Mouse (Mus musculus) embryonic facial prominence, embryonic 13.5 days (tissue): ENCODE results near the gene Slc22a15. TPM values are rescaled to one million over a fixed set of nuclear protein-coding genes. Genes with fewer than 3 reads are reported as not detected.
A peak's percentile ranks its signal among the peaks of the same experiment; 100 is the strongest.

Source experiments
- ATAC-seq: fragments of 200-750 bp; cut with Nextera tagmentation; 2 replicates; pipeline ENCODE4 v1.8.0; 2017; ENCODE audit warnings: low read depth; ENCODE audit not compliant: insufficient number of reproducible peaks, insufficient read depth, low FRiP score, low TSS enrichment
- H3K27ac ChIP-seq: fragments of 300-500 bp; sonication (generic); 2 replicates; pipeline ENCODE4 v1.5.1; 2015; ENCODE audit warnings: moderate library complexity, mild to moderate bottlenecking, inconsistent platforms
- H3K27me3 ChIP-seq: fragments of 300-500 bp; sonication (generic); 2 replicates; pipeline ENCODE4 v1.6.1; 2015; ENCODE audit warnings: mild to moderate bottlenecking, inconsistent platforms
- H3K36me3 ChIP-seq: fragments of 300-500 bp; sonication (generic); 2 replicates; pipeline ENCODE4 v1.6.1; 2015; ENCODE audit warnings: mild to moderate bottlenecking, inconsistent platforms
- H3K4me1 ChIP-seq: fragments of 300-500 bp; sonication (generic); 2 replicates; pipeline ENCODE4 v1.6.1; 2015; ENCODE audit warnings: inconsistent platforms
- H3K4me2 ChIP-seq: fragments of 300-500 bp; sonication (generic); 2 replicates; pipeline ENCODE4 v1.6.1; 2015; ENCODE audit warnings: moderate library complexity, mild to moderate bottlenecking, inconsistent platforms
- H3K4me3 ChIP-seq: fragments of 300-500 bp; sonication (generic); 2 replicates; pipeline ENCODE4 v1.5.1; 2015; ENCODE audit warnings: mild to moderate bottlenecking, inconsistent platforms
- H3K9ac ChIP-seq: fragments of 300-500 bp; sonication (generic); 2 replicates; pipeline ENCODE4 v1.6.1; 2015; ENCODE audit warnings: mild to moderate bottlenecking, inconsistent platforms
- H3K9me3 ChIP-seq: fragments of 300-500 bp; sonication (generic); 2 replicates; pipeline ENCODE4 v1.6.1; 2016; ENCODE audit warnings: inconsistent platforms
- WGBS: fragments of 180-500 bp; shearing (Covaris S2); methylation state at CpG from one replicate; pipeline ENCODE4 v1.1.7; 2015; ENCODE audit warnings: mixed read lengths; 5-methylcytosine and 5-hydroxymethylcytosine counted together
- polyA plus RNA-seq: library from polyadenylated mRNA; unstranded; fragments of >200 nt; fragmentation: Nextera tagmentation; extraction: Ambion mirVana; gene quantifications from 2 replicates; pipeline ENCODE4 v1.2.1, GENCODE M21; 2015

Gene Slc22a15
- 5.3 and 5.6 TPM in 2 replicates for polyA plus RNA-seq

DNA sequence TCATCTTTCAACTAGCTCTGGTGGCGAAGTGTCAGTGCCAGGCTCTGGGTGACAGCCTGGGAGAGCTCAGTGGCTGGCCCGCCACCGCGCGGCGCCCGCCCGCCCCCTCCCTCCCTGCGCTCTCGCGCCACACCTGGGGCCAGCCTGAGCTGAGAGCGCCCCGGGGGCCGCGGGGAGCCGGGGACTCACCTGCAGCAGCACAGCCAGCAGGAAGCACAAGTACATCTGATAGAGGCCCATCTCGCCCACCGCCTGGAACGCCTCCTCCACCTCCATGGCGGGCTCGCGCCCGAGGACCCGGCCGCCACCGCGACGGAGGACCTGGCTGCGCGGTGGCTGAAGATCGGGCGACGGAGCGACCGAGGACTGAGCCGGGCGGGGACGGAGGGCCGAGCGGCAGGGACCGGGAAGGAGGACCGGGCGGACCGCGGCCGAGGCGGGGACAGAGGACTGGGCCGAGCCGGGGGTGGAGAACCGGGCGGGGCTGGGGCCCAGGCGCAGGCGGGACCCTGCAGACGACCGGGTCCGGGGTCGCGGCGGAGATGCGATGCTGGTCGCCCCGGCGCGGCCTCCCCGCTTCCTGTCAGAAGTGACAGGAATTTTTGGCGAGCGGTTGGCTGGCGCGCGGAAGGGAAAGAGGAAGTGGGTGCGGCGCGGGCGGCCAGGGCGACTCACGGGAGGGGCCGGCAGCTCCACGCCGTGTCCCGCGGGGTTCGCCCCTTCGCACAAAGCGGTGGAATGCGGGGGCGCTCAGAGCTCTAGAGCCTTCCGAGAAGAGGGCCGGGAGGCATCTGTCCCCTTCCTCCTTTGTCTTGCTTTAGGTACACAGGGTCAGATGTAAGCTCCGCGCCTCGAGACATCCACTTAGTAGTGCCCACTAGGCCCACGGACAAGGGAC lies at the start of gene Slc22a15:
TSS of gene Slc22a15 (minus strand) at position 611 of the 898 bp plus-strand sequence.
- Histone ChIP-seq H3K4me1 (peaks cover 13% of the 10 kb centered on the region), H3K9me3 (no peaks in the 10 kb centered on the region), H3K9ac (peak within 1 kb of the TSS; percentile 92), H3K4me2 (peak within 1 kb of the TSS; percentile 76), H3K27me3 (no peaks in the 10 kb centered on the region), H3K36me3 (0 out of 2 replicates have a peak, but pooled peaks cover 3% of the 10 kb centered on the region), H3K4me3 (peak within 1 kb of the TSS; percentile 68), H3K27ac (peak within 1 kb of the TSS; percentile 86)
- peak; percentile 80 for ATAC-seq
- WGBS, result under 1% methylated on average over 91 of the region's 92 CpGs

DNA sequence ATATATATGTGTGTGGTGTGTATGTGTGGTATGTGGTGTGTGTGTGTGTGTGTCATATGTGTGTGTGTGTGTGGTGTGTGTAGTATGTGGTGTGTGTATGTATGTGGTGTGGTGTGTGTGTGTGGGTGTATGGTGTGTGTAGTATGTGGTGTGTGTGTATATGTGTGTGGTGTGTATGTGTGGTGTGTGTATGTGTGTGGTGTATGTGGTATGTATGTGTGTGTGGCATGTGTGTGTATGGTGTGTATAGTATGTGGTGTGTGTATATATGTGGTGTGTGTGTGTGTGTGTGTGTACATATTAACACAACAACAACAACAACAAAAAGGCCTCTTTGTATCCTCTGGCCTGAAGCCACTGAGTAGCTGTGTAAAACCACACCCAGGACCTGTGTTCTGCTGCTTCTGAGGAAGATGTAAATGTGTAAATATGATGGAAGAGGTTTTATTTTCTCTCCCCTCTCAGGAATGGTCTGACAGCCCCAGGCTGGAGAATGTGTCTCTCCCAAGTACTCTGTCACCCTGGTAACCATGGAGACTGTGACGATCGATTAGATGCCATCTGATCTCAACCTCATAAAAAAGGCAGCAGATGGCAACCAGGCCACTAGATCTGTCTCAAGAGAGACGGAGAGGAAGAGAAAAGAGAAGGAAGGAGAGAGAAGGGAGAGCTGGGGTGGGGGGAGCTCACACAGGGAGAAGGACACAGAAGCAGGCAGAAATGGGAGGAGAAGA lies 42.7 kb upstream of the Slc22a15 start:
- Histone ChIP-seq H3K36me3 (no peaks in the 10 kb centered on the region), H3K9ac (no peak overlapping the region), H3K9me3 (0 out of 2 replicates have a peak, but pooled peaks cover 3% of the 10 kb centered on the region), H3K27me3 (peaks cover 3% of the 10 kb centered on the region; the same call in 1 of the 2 replicates), H3K4me1 (no peaks in the 10 kb centered on the region; the same call in 1 of the 2 replicates), H3K4me3 (no peak overlapping the region), H3K4me2 (no peak overlapping the region), H3K27ac (no peak overlapping the region)
- ATAC-seq, result no peak
- WGBS, result 15% methylated on average over 3 of the region's 3 CpGs

DNA sequence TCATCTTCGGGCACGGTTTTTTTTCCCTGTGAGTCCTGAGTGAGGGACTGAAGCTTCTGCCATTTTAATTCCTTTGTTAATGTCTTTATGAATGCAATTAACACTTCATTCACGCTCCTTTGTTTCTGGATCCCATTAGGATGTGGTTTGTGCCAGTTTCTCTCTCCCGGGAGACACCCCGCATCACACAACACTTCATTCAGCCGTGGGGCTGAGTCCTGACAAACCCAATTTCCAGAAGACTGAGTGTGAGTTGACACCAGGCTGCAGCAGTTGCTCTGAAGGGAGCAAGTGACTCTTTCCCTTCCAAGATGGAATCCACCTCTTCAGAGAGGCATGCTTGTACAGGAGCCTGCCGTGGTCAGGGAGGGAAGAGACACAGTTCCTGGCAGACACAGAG lies 40.1 kb upstream of the Slc22a15 start:
- H3K4me2 ChIP-seq, result no peak overlapping the region
- H3K9me3 ChIP-seq, result 0 out of 2 replicates have a peak, but pooled peaks cover 3% of the 10 kb centered on the region
- 49% methylated on average over 7 of the region's 7 CpGs for WGBS
- H3K9ac ChIP-seq, result no peak overlapping the region
- H3K27ac ChIP-seq, result no peak overlapping the region
- H3K27me3 ChIP-seq, result peaks cover 3% of the 10 kb centered on the region; the same call in 1 of the 2 replicates
- ATAC-seq, result no peak
- no peaks in the 10 kb centered on the region for H3K36me3 ChIP-seq
- H3K4me3 ChIP-seq, result no peak overlapping the region
- H3K4me1 ChIP-seq, result no peaks in the 10 kb centered on the region; the same call in 1 of the 2 replicates

DNA sequence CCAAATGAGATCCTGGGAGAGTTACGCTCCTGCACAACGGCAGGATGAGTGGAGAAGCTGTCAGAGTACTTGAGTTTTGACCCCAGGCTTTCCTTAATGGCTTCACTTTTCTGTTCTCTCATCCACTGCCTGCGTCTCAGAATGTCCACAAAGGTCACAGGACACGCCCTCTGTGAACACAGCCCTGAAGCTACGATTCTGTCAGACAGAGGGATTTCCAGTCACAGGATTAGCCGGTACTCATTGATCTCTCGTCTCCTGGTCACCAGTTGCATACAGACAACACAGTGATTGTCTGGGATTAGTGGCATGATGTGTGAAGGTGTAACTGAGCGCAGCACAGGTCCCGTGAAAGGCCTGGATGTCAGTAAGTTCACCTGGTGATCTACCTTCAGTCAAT lies 39.2 kb upstream of the Slc22a15 start:
- no peak for ATAC-seq
- Histone ChIP-seq H3K4me3 (no peak overlapping the region), H3K4me1 (no peaks in the 10 kb centered on the region; the same call in 1 of the 2 replicates), H3K27me3 (peaks cover 3% of the 10 kb centered on the region; the same call in 1 of the 2 replicates), H3K36me3 (no peaks in the 10 kb centered on the region), H3K27ac (no peak overlapping the region), H3K9ac (no peak overlapping the region), H3K4me2 (no peak overlapping the region), H3K9me3 (0 out of 2 replicates have a peak, but pooled peaks cover under 1% of the 10 kb centered on the region)
- 19% methylated on average over 9 of the region's 9 CpGs for WGBS

DNA sequence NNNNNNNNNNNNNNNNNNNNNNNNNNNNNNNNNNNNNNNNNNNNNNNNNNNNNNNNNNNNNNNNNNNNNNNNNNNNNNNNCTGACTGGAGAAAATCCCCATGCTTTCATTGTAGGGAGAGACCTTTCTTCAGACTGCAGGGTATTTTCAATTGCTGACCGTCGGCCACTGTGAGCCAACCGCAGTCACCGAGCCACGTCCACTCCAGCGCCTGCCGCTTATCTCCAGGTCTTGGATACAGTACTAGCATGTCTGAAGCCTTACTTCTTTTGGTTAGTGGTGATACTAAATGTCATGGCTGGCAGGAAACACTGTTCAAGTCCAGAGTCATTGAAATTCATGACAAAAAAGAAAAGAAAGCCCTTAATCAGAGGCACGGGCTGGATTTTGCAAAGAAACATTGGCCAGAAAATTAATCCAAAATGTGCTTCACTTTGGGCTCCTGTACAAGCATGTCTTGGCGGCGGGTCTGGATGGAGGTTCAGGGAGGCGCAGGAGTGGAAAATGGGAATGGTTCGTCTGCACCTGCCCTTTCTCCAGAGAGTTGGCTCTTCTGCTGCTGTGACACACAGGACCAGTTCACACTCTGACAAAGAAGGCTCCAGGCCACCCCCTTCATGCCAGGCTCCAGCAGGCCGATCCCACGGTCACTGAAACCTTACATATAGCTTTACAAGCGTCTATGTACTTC lies 37.0 kb upstream of the Slc22a15 start:
- Histone ChIP-seq H3K9ac (no peak overlapping the region), H3K9me3 (no peaks in the 10 kb centered on the region), H3K36me3 (no peaks in the 10 kb centered on the region), H3K4me3 (no peak overlapping the region), H3K4me1 (no peaks in the 10 kb centered on the region; the same call in 1 of the 2 replicates), H3K27me3 (peaks cover 3% of the 10 kb centered on the region; the same call in 1 of the 2 replicates), H3K27ac (no peak overlapping the region), H3K4me2 (no peak overlapping the region)
- 88% methylated on average over 15 of the region's 15 CpGs for WGBS
- no peak for ATAC-seq

DNA sequence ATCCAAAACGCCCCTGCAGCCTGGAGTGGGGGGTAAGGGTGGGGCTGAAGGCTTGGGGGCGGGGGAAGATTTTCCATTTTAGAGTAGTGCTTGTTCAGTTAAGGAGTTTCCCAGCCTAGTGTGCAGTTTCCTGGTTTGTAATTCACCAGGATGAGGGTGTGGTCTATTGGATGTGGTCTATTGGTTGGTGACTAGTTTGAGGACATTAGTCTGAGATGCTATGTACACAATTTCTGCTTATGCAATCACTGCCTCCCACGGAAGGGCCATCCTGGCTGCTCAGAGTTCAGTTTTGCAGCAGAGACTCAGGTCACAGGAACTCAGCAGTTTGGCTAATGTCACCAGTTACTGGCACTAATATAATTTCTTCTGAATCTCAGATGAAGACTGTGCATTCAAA lies 33.8 kb upstream of the Slc22a15 start:
- ATAC-seq, result no peak
- Histone ChIP-seq H3K36me3 (no peaks in the 10 kb centered on the region), H3K27me3 (no peaks in the 10 kb centered on the region), H3K4me1 (no peaks in the 10 kb centered on the region), H3K9ac (no peak overlapping the region), H3K4me3 (no peak overlapping the region), H3K9me3 (no peaks in the 10 kb centered on the region), H3K4me2 (no peak overlapping the region), H3K27ac (no peak overlapping the region)
- 70% methylated on average over 3 of the region's 3 CpGs for WGBS

DNA sequence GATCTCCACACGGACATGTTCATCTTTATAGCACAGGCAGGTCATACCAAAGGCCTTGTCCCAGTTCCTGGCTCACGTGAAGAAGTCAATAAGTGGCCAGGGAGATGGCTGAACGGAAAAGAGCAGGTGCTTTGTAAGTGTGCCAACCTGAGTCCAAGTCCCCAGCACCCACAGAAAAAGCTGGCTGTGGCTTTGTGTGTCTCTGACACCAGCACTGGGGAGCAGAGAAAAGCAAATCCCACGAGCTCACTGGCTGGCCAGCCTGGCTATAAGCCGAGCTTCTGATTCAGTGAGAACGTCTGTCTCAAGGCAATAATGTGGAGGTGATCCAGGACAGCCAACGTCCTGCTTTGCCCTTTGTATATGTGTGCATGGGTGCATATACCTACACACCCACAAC lies 29.3 kb upstream of the Slc22a15 start:
- H3K4me2 ChIP-seq, result no peak overlapping the region
- 80% methylated on average over 7 of the region's 7 CpGs for WGBS
- no peak for ATAC-seq
- no peak overlapping the region for H3K27ac ChIP-seq
- H3K36me3 ChIP-seq, result no peaks in the 10 kb centered on the region
- H3K4me1 ChIP-seq, result no peaks in the 10 kb centered on the region
- no peaks in the 10 kb centered on the region for H3K27me3 ChIP-seq
- no peak overlapping the region for H3K4me3 ChIP-seq
- no peaks in the 10 kb centered on the region for H3K9me3 ChIP-seq
- H3K9ac ChIP-seq, result no peak overlapping the region

DNA sequence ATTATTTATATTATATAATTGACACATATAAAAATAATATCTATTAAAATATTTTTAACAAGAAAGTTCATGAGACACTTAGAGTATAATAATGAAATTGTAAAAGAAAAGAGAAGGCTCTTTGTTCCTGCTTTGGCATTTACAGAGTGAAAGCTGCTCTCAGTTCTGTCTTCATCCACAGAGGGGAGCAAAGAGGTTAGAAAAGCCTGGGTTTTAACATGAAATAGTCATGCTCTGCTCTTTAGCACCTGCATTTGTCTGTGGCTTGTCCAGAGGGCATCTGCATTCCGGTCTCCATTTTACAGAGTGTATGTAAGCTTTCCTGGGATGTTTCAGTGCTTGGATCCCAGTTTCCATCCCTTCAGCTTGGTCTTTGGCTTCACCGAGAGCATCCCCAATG lies 28.3 kb upstream of the Slc22a15 start:
- Histone ChIP-seq H3K27me3 (no peaks in the 10 kb centered on the region), H3K4me3 (no peak overlapping the region), H3K36me3 (no peaks in the 10 kb centered on the region), H3K9me3 (no peaks in the 10 kb centered on the region), H3K4me1 (no peaks in the 10 kb centered on the region), H3K9ac (no peak overlapping the region), H3K27ac (no peak overlapping the region), H3K4me2 (no peak overlapping the region)
- 84% methylated on average over 2 of the region's 2 CpGs for WGBS
- ATAC-seq, result no peak

DNA sequence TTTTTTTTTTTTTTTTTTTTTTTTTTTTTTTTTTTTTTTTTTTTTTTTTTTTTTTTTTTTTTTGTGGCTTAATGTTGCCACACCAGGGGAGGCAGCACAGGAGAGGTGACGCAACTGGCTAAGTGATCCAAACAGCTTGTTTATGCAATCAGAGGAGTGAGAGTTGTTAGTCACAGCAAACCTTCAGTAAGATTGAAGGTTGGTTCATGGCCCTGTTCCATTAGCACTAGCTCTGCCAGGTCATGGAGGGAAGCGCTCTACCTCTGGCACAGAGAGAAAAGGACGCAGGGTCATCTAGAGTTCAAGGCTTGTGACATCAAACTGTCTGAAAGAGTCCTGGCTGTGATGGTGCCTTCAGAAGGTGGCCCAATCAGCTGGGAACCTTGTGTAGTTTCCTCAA lies 24.3 kb upstream of the Slc22a15 start:
- no peak overlapping the region for H3K27ac ChIP-seq
- no peak for ATAC-seq
- WGBS, result 67% methylated on average over 3 of the region's 3 CpGs
- no peak overlapping the region for H3K4me3 ChIP-seq
- no peaks in the 10 kb centered on the region for H3K9me3 ChIP-seq
- H3K9ac ChIP-seq, result no peak overlapping the region
- H3K4me2 ChIP-seq, result no peak overlapping the region
- H3K36me3 ChIP-seq, result no peaks in the 10 kb centered on the region
- no peaks in the 10 kb centered on the region for H3K4me1 ChIP-seq
- no peaks in the 10 kb centered on the region for H3K27me3 ChIP-seq

DNA sequence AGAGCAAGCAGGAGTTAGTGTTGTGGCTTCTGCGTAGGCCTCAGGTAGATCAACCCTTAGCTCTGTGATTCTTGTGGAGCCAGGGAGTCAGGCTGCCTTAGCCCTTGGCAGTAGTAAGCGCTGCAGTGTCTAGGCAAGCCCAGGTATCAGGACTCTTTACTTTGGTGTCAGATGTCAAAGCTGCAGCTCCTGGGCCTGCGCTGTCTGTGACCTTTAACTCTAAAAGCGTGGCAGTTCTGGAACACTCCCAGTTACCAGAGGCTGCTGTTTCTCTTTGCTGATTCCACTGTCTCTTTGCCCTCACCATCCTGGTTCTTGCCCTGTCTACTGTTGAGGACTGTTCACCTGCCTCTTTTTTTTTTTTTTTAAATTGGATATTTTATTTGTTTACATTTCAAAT lies 23.0 kb upstream of the Slc22a15 start:
- H3K27ac ChIP-seq, result no peak overlapping the region
- H3K36me3 ChIP-seq, result no peaks in the 10 kb centered on the region
- no peaks in the 10 kb centered on the region for H3K27me3 ChIP-seq
- H3K9ac ChIP-seq, result no peak overlapping the region
- H3K4me2 ChIP-seq, result no peak overlapping the region
- H3K4me1 ChIP-seq, result no peaks in the 10 kb centered on the region
- H3K4me3 ChIP-seq, result no peak overlapping the region
- WGBS, result 42% methylated on average over 4 of the region's 4 CpGs
- no peak for ATAC-seq
- H3K9me3 ChIP-seq, result no peaks in the 10 kb centered on the region; the same call in 1 of the 2 replicates

DNA sequence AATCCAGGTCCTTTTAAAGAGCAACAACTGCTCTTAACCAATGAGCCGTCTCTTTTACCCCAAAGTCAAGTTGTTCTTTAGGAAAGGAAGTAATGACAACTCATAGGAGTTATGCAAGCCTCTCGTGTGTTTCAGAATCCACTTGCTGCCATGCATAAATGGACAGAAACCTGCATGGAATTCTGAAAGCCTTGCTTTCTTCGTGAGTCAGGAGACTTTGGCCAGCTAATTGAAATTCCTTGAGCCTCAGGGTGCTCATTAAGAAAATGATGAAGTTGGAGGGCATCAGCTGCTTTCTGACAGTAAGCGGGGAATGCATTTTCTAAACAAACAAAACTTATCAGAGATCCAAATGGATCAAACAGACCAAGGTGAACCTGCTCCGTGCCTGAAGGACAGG lies 21.0 kb upstream of the Slc22a15 start:
- Histone ChIP-seq H3K27me3 (no peaks in the 10 kb centered on the region), H3K4me2 (no peak overlapping the region), H3K4me3 (no peak overlapping the region), H3K9ac (no peak overlapping the region), H3K4me1 (no peaks in the 10 kb centered on the region), H3K27ac (no peak overlapping the region), H3K36me3 (no peaks in the 10 kb centered on the region), H3K9me3 (no peaks in the 10 kb centered on the region; the same call in 1 of the 2 replicates)
- WGBS, result 72% methylated on average over 5 of the region's 5 CpGs
- ATAC-seq, result no peak
